Mouse (Mus musculus) retina, postnatal 1 day (tissue): Measurements from ENCODE around the gene Nol10.

ENCODE experiments used
- DNase-seq: peaks from one replicate; pipeline ENCODE4 v3.0.0-alpha.2; 2012

Gene Nol10

GRCm38 (mm10) chr12:17366981-17367380 is 18.7 kb downstream of the Nol10 start:
- DNase-seq = peak; percentile 56

GRCm38 (mm10) chr12:17369111-17369510 is 20.9 kb downstream of the Nol10 start:
- DNase-seq = no peak

GRCm38 (mm10) chr12:17369551-17370325 is 21.5 kb downstream of the Nol10 start:
- DNase-seq = no peak

GRCm38 (mm10) chr12:17371589-17372235 is 23.5 kb downstream of the Nol10 start:
- peak; percentile 13 for DNase-seq

- DNase-seq = no peak
Measured at GRCm38 (mm10) chr12:17372696-17373095, 24.4 kb downstream of the Nol10 start.

- no peak for DNase-seq
Measured at GRCm38 (mm10) chr12:17373470-17373975, 25.3 kb downstream of the Nol10 start.

- DNase-seq = no peak
Measured at GRCm38 (mm10) chr12:17375243-17375642, 27.0 kb downstream of the Nol10 start.

GRCm38 (mm10) chr12:17376521-17376920 is 28.3 kb downstream of the Nol10 start:
- no peak for DNase-seq

GRCm38 (mm10) chr12:17380991-17381390 is 32.7 kb downstream of the Nol10 start:
- DNase-seq = no peak

- DNase-seq = no peak
Measured at GRCm38 (mm10) chr12:17382759-17383158, 34.5 kb downstream of the Nol10 start.

- DNase-seq = no peak
Measured at GRCm38 (mm10) chr12:17386896-17387295, 38.6 kb downstream of the Nol10 start.

- DNase-seq = no peak
Measured at GRCm38 (mm10) chr12:17387332-17388135, 39.3 kb downstream of the Nol10 start.

- DNase-seq = no peak
Measured at GRCm38 (mm10) chr12:17388136-17388437, 39.8 kb downstream of the Nol10 start.

- DNase-seq = no peak
Measured at GRCm38 (mm10) chr12:17390036-17390435, 41.8 kb downstream of the Nol10 start.

- no peak for DNase-seq
Measured at GRCm38 (mm10) chr12:17390510-17390909, 42.3 kb downstream of the Nol10 start.

GRCm38 (mm10) chr12:17393148-17393547 is 44.9 kb downstream of the Nol10 start:
- DNase-seq = no peak

GRCm38 (mm10) chr12:17397150-17397549 is 48.9 kb downstream of the Nol10 start:
- DNase-seq = peak; percentile 61

- DNase-seq = no peak
Measured at GRCm38 (mm10) chr12:17401419-17401818, 53.2 kb downstream of the Nol10 start.

- no peak for DNase-seq
Measured at GRCm38 (mm10) chr12:17402116-17402515, 53.9 kb downstream of the Nol10 start.

- DNase-seq = no peak
Measured at GRCm38 (mm10) chr12:17403998-17404397, 55.7 kb downstream of the Nol10 start.

- DNase-seq = no peak
Measured at GRCm38 (mm10) chr12:17406825-17407224, 58.6 kb downstream of the Nol10 start.

GRCm38 (mm10) chr12:17408312-17408711 is 60.1 kb downstream of the Nol10 start:
- DNase-seq = no peak

- DNase-seq = no peak
Measured at GRCm38 (mm10) chr12:17411242-17411641, 63.0 kb downstream of the Nol10 start.
